Mouse (Mus musculus) gastrocnemius, adult 2 months (tissue): ENCODE data around the gene Fam221a. TPM values are rescaled to one million over a fixed set of nuclear protein-coding genes. Genes with fewer than 3 reads are reported as not detected.
"Not testable (repeated sequence)": the region's sequence is repeated elsewhere in the genome, so short reads cannot be mapped to it uniquely, and the experiment has no call there.

Source experiments
- DNase-seq: peaks from one replicate; pipeline ENCODE4 v3.0.0; 2022
- H3K27ac ChIP-seq: fragments of 200-600 bp; 2 replicates; pipeline ENCODE4 v1.8.1; 2022; ENCODE audit warnings: mild to moderate bottlenecking
- H3K4me3 ChIP-seq: fragments of 200-600 bp; 2 replicates; pipeline ENCODE4 v1.8.1; 2022; ENCODE audit warnings: mild to moderate bottlenecking, moderate library complexity
- CTCF ChIP-seq: fragments of 200-600 bp; IDR thresholded peaks from 2 replicates; pipeline ENCODE4 v1.8.1; 2022; ENCODE audit warnings: antibody characterized with exemption, mild to moderate bottlenecking, moderate library complexity
- intact Hi-C: fragments of 180-260 bp; cut with DNase I; formaldehyde crosslinking; loops from one replicate; pipeline ENCODE4 v1.15.1; 2025
- total RNA-seq, 2 experiments: library from RNA; stranded (reverse); gene quantifications; 2 replicates each; pipeline ENCODE4 v1.2.3; 2021

Fam221a gene
- total RNA-seq, 2 experiments from 2014 or later = 0.14 to 0.26 TPM

- H3K27ac ChIP-seq = no peak overlapping the region
- intact Hi-C loops = no loop called here
- no peak for TF ChIP-seq CTCF
- H3K4me3 ChIP-seq = no peak overlapping the region
- no peak for DNase-seq
These were observed 43.3 kb downstream of the Fam221a start for GRCm38 (mm10) chr6:49410830-49411229.

GRCm38 (mm10) chr6:49412967-49413366 is 45.4 kb downstream of the Fam221a start:
- H3K27ac ChIP-seq, DNase-seq, H3K4me3 ChIP-seq, intact Hi-C loops: not testable (repeated sequence)

- intact Hi-C loops = no loop called here
- no peak for TF ChIP-seq CTCF
- no peak overlapping the region for H3K27ac ChIP-seq
- no peak for DNase-seq
- no peak overlapping the region for H3K4me3 ChIP-seq
These were observed 48.4 kb downstream of the Fam221a start for GRCm38 (mm10) chr6:49415971-49416370.

- TF ChIP-seq CTCF = no peak
- intact Hi-C loops = no loop called here
- DNase-seq = no peak
- Histone ChIP-seq H3K4me3 (no peak overlapping the region), H3K27ac (no peak overlapping the region)
These were observed 69.8 kb downstream of the Fam221a start for GRCm38 (mm10) chr6:49437306-49437705.

Other genes starting within 250 kb of the Fam221a start
- gene Igf2bp3, start 152.8 kb upstream of the Fam221a start, total RNA-seq = under 1 TPM; 0.06 to 0.13 TPM
- gene Tra2a, start 103.7 kb upstream of the Fam221a start, total RNA-seq = 10 to 100 TPM; 15.0 to 30.8 TPM
- 1 to 10 TPM; 1.9 to 2.4 TPM for gene Ccdc126, start 48.5 kb upstream of the Fam221a start, total RNA-seq
- not detected for gene Stk31, start 27.9 kb downstream of the Fam221a start, total RNA-seq